Mouse (Mus musculus): ENCODE results near the gene Tmem260. TPM values are rescaled to one million over a fixed set of nuclear protein-coding genes. Genes with fewer than 3 reads are reported as not detected.

Gene Tmem260
- polyA plus RNA-seq, 1 experiment from 2014 or later: 26.3 TPM

DNA sequence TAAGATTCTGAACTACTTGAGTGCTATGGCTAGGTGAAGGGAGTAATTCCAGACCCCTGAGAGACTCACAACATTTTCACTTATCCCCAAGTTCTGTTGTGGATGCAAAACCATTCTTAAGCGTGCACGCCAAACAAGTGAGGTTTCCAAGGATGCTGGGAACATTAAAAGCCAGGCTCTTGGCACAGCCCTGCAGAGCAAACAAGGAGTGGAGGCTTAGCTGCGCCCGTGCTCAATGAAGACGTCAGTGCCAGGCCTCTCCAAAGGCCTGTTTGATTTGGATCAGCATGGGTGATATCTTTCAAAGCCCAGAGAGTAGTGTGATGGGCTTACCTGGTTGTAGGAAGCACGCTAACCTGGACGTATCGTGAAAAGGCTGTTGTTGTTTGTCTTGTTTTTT, 69.6 kb downstream of the Tmem260 start:
- no peaks in the 10 kb centered on the region for H3K4me1 ChIP-seq (ENCODE audit: control insufficient read depth, insufficient read depth, low read length)
- no peak overlapping the region for H3K4me3 ChIP-seq (ENCODE audit: low read depth, low read length)
- H3K36me3 ChIP-seq (ENCODE audit: control insufficient read depth, insufficient read depth, low read length): no peaks in the 10 kb centered on the region
- H3K4me2 ChIP-seq (ENCODE audit: low read depth, severe bottlenecking): no peak overlapping the region
- DNase-seq (ENCODE audit: low spot score): no peak
- ATAC-seq (ENCODE audit: insufficient number of reproducible peaks, low FRiP score, low TSS enrichment, low read depth): no peak
- no peaks in the 10 kb centered on the region for H3K9me3 ChIP-seq (ENCODE audit: control insufficient read depth, low read length)
- H3K27me3 ChIP-seq (ENCODE audit: control insufficient read depth, insufficient read depth, low read length): no peaks in the 10 kb centered on the region
- 92% methylated on average over 8 of the region's 8 CpGs for WGBS
- H3K27ac ChIP-seq (replicated peaks; ENCODE audit: low read depth, low read length): no peak overlapping the region
- H3K9ac ChIP-seq (ENCODE audit: low read length): no peak overlapping the region

GRCm38 (mm10) chr14:48523361-48523760, 77.4 kb downstream of the Tmem260 start:
- no peak overlapping the region for H3K27ac ChIP-seq (replicated peaks; ENCODE audit: low read depth, low read length)
- no peaks in the 10 kb centered on the region for H3K36me3 ChIP-seq (ENCODE audit: control insufficient read depth, insufficient read depth, low read length)
- no peak overlapping the region for H3K4me2 ChIP-seq (ENCODE audit: low read depth, severe bottlenecking)
- H3K9ac ChIP-seq (ENCODE audit: low read length): no peak overlapping the region
- no peak overlapping the region for H3K4me3 ChIP-seq (ENCODE audit: low read depth, low read length)
- H3K27me3 ChIP-seq (ENCODE audit: control insufficient read depth, insufficient read depth, low read length): no peaks in the 10 kb centered on the region
- no peak for DNase-seq (ENCODE audit: low spot score)
- ATAC-seq (ENCODE audit: insufficient number of reproducible peaks, low FRiP score, low TSS enrichment, low read depth): no peak
- no peaks in the 10 kb centered on the region for H3K4me1 ChIP-seq (ENCODE audit: control insufficient read depth, insufficient read depth, low read length)
- H3K9me3 ChIP-seq (ENCODE audit: control insufficient read depth, low read length): no peaks in the 10 kb centered on the region
- 25% methylated on average over 1 of the region's 1 CpGs for WGBS

DNA sequence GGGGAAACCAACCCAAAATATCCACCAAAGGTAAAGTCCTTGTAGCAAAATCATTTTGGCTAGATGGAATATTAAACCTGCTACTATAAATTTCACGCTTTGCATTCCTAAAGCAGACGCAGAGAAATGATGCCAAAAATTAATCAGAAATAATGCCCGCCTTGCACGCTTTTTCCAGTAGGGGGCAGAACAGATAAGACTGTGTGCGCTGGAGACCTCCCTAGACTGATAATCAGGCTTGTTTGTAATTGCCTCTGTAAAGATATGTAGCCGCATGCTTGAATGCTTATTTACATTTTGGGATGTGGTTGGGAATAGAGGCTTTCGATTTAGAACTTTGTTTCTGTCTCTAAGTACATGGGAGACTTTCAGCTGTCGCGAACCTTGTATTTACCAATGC, 78.2 kb downstream of the Tmem260 start:
- H3K9ac ChIP-seq (ENCODE audit: low read length): no peak overlapping the region
- 58% methylated on average over 9 of the region's 9 CpGs for WGBS
- no peaks in the 10 kb centered on the region for H3K27me3 ChIP-seq (ENCODE audit: control insufficient read depth, insufficient read depth, low read length)
- H3K36me3 ChIP-seq (ENCODE audit: control insufficient read depth, insufficient read depth, low read length): no peaks in the 10 kb centered on the region
- H3K4me1 ChIP-seq (ENCODE audit: control insufficient read depth, insufficient read depth, low read length): no peaks in the 10 kb centered on the region
- no peak overlapping the region for H3K27ac ChIP-seq (replicated peaks; ENCODE audit: low read depth, low read length)
- H3K4me2 ChIP-seq (ENCODE audit: low read depth, severe bottlenecking): no peak overlapping the region
- no peaks in the 10 kb centered on the region for H3K9me3 ChIP-seq (ENCODE audit: control insufficient read depth, low read length)
- ATAC-seq (ENCODE audit: insufficient number of reproducible peaks, low FRiP score, low TSS enrichment, low read depth) (no peak), DNase-seq (ENCODE audit: low spot score) (peak; percentile 59)
- H3K4me3 ChIP-seq (ENCODE audit: low read depth, low read length): no peak overlapping the region

DNA sequence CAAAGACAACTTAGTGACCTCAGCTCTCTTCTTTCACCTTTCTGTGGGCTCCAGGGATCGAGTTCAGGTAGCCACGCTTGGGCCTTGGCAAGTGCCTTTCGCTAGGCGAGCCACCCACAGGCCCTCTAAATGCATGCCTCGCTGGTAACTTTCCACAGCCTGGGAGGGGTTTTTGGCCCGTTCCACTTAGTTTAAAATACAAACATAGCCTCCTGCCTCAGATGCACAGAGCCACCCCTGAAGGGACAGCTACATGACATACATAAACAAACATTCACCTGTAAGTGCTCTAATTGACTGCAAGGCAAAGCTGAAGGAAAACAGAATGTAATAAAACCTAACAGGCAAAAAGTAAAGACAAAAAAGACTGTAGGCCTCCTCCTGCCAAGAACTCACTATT, 79.1 kb downstream of the Tmem260 start:
- Histone ChIP-seq H3K27me3 (ENCODE audit: control insufficient read depth, insufficient read depth, low read length) (no peaks in the 10 kb centered on the region), H3K27ac (replicated peaks; ENCODE audit: low read depth, low read length) (no peak overlapping the region), H3K4me3 (ENCODE audit: low read depth, low read length) (no peak overlapping the region), H3K36me3 (ENCODE audit: control insufficient read depth, insufficient read depth, low read length) (no peaks in the 10 kb centered on the region), H3K9ac (ENCODE audit: low read length) (no peak overlapping the region), H3K4me2 (ENCODE audit: low read depth, severe bottlenecking) (no peak overlapping the region), H3K4me1 (ENCODE audit: control insufficient read depth, insufficient read depth, low read length) (no peaks in the 10 kb centered on the region), H3K9me3 (ENCODE audit: control insufficient read depth, low read length) (no peaks in the 10 kb centered on the region)
- DNase-seq (ENCODE audit: low spot score): no peak
- 48% methylated on average over 6 of the region's 6 CpGs for WGBS
- no peak for ATAC-seq (ENCODE audit: insufficient number of reproducible peaks, low FRiP score, low TSS enrichment, low read depth)

DNA sequence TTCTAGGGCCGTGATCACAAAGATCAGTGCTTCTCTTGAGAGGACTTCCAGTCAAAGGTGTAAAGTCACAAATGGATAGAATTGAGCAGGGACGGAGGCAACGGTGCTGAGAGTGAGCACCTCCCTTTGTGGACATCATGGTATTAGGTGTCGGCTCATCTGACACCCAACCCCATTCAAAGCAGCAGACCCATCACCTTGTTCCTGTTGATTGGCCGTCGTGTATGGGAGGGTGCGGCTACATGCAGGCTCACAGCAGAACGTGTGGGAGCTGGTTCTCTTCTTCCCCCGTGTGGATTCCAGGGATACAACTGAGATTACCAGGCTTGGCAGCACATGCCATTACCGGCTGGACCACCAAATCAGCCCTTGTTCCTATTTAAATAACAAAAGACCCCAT, 84.7 kb downstream of the Tmem260 start:
- no peak for ATAC-seq (ENCODE audit: insufficient number of reproducible peaks, low FRiP score, low TSS enrichment, low read depth)

GRCm38 (mm10) chr14:48537795-48538766, 92.2 kb downstream of the Tmem260 start:
- 80% methylated on average over 14 of the region's 14 CpGs for WGBS
- no peaks in the 10 kb centered on the region for H3K4me1 ChIP-seq (ENCODE audit: control insufficient read depth, insufficient read depth, low read length)
- 0 out of 2 replicates have a peak, but pooled peaks cover 2% of the 10 kb centered on the region for H3K27me3 ChIP-seq (ENCODE audit: control insufficient read depth, insufficient read depth, low read length)
- ATAC-seq (ENCODE audit: insufficient number of reproducible peaks, low FRiP score, low TSS enrichment, low read depth) (no peak; the same call in 1 of the 2 replicates), DNase-seq (ENCODE audit: low spot score) (no peak)
- H3K9ac ChIP-seq (ENCODE audit: low read length): no peak overlapping the region
- no peaks in the 10 kb centered on the region for H3K36me3 ChIP-seq (ENCODE audit: control insufficient read depth, insufficient read depth, low read length)
- H3K4me2 ChIP-seq (ENCODE audit: low read depth, severe bottlenecking): no peak overlapping the region
- no peaks in the 10 kb centered on the region for H3K9me3 ChIP-seq (ENCODE audit: control insufficient read depth, low read length)
- no peak overlapping the region for H3K27ac ChIP-seq (replicated peaks; ENCODE audit: low read depth, low read length)
- H3K4me3 ChIP-seq (ENCODE audit: low read depth, low read length): no peak overlapping the region

More for the DNA sequence above, 84.7 kb downstream of the Tmem260 start:
- no peaks in the 10 kb centered on the region for H3K36me3 ChIP-seq (ENCODE audit: control insufficient read depth, insufficient read depth, low read length)
- no peaks in the 10 kb centered on the region for H3K4me1 ChIP-seq (ENCODE audit: control insufficient read depth, insufficient read depth, low read length)
- H3K9me3 ChIP-seq (ENCODE audit: control insufficient read depth, low read length): no peaks in the 10 kb centered on the region
- no peak overlapping the region for H3K9ac ChIP-seq (ENCODE audit: low read length)
- 55% methylated on average over 10 of the region's 10 CpGs for WGBS
- no peak for DNase-seq (ENCODE audit: low spot score)
- no peaks in the 10 kb centered on the region for H3K27me3 ChIP-seq (ENCODE audit: control insufficient read depth, insufficient read depth, low read length)
- no peak overlapping the region for H3K27ac ChIP-seq (replicated peaks; ENCODE audit: low read depth, low read length)
- no peak overlapping the region for H3K4me3 ChIP-seq (ENCODE audit: low read depth, low read length)
- no peak overlapping the region for H3K4me2 ChIP-seq (ENCODE audit: low read depth, severe bottlenecking)

DNA sequence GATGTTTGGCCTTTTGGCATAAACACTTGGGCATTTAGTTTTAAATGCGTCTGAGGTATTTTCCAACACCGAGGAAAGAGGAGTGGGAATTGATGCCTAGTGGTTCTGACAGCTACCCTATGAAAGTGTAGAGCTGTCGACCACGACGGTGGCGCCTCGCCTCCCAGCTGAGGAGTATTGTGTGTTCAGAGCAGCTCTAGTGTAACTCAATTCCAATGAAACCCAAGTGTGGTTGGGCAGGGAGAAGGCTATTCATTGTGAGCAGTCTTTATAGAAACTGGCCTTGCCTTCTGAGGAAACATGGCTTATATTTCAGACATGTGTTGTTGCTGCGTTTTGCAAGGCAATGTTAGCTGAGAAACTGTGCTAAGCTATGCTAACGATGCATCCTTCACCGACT, 99.2 kb downstream of the Tmem260 start:
- no peak overlapping the region for H3K27ac ChIP-seq (replicated peaks; ENCODE audit: low read depth, low read length)
- no peak for ATAC-seq (ENCODE audit: insufficient number of reproducible peaks, low FRiP score, low TSS enrichment, low read depth)

GRCm38 (mm10) chr14:48546009-48546408, 100.1 kb downstream of the Tmem260 start:
- DNase-seq (ENCODE audit: low spot score) (no peak), ATAC-seq (ENCODE audit: insufficient number of reproducible peaks, low FRiP score, low TSS enrichment, low read depth) (no peak)
- H3K27me3 ChIP-seq (ENCODE audit: control insufficient read depth, insufficient read depth, low read length): no peaks in the 10 kb centered on the region
- H3K4me1 ChIP-seq (ENCODE audit: control insufficient read depth, insufficient read depth, low read length): no peaks in the 10 kb centered on the region
- H3K27ac ChIP-seq (replicated peaks; ENCODE audit: low read depth, low read length): no peak overlapping the region
- WGBS: 93% methylated on average over 3 of the region's 3 CpGs
- H3K36me3 ChIP-seq (ENCODE audit: control insufficient read depth, insufficient read depth, low read length): no peaks in the 10 kb centered on the region
- H3K4me3 ChIP-seq (ENCODE audit: low read depth, low read length): no peak overlapping the region
- H3K9me3 ChIP-seq (ENCODE audit: control insufficient read depth, low read length): no peaks in the 10 kb centered on the region
- no peak overlapping the region for H3K4me2 ChIP-seq (ENCODE audit: low read depth, severe bottlenecking)
- no peak overlapping the region for H3K9ac ChIP-seq (ENCODE audit: low read length)

More for the DNA sequence above, 99.2 kb downstream of the Tmem260 start:
- Histone ChIP-seq H3K36me3 (ENCODE audit: control insufficient read depth, insufficient read depth, low read length) (no peaks in the 10 kb centered on the region), H3K9me3 (ENCODE audit: control insufficient read depth, low read length) (no peaks in the 10 kb centered on the region), H3K27me3 (ENCODE audit: control insufficient read depth, insufficient read depth, low read length) (no peaks in the 10 kb centered on the region), H3K4me1 (ENCODE audit: control insufficient read depth, insufficient read depth, low read length) (no peaks in the 10 kb centered on the region), H3K4me3 (ENCODE audit: low read depth, low read length) (no peak overlapping the region), H3K4me2 (ENCODE audit: low read depth, severe bottlenecking) (no peak overlapping the region), H3K9ac (ENCODE audit: low read length) (no peak overlapping the region)
- WGBS: 79% methylated on average over 10 of the region's 10 CpGs
- DNase-seq (ENCODE audit: low spot score): no peak
